8 mouse cellular contexts compared by ENCODE assay signal in genomic region chr15:97089526-97089925, GRCm38 (mm10). TPM values are rescaled to one million over a fixed set of nuclear protein-coding genes. Genes with fewer than 3 reads are reported as not detected.
A peak's percentile ranks its signal among the peaks of the same experiment; 100 is the strongest.
DNase-seq lines count a peak whose midpoint lies in the region; ATAC-seq and TF ChIP-seq lines count a peak whose summit lies in the region.

No protein-coding gene starts in this region.

- no peaks in the 10 kb centered on the region for H3K9me3 ChIP-seq in heart, embryonic 16.5 days (replicated peaks; ENCODE audit: control insufficient read depth, low read length)
- no peaks in the 10 kb centered on the region for H3K9me3 ChIP-seq in stomach, embryonic 16.5 days (replicated peaks; ENCODE audit: control insufficient read depth, low read length)

- H3K36me3 ChIP-seq in heart, embryonic 16.5 days (ENCODE audit: control insufficient read depth, insufficient read depth) = no peaks in the 10 kb centered on the region
- H3K36me3 ChIP-seq in stomach, embryonic 16.5 days (ENCODE audit: control insufficient read depth, insufficient read depth, low read length) = no peaks in the 10 kb centered on the region

- TF ChIP-seq POLR2A in lung, adult 2 months (IDR thresholded peaks at IDR 0.05; ENCODE audit: borderline replicate concordance, extremely low read depth, low read depth, low read length) = no peak

- H3K9ac ChIP-seq in heart, embryonic 16.5 days (ENCODE audit: low read length) = no peak overlapping the region
- no peak overlapping the region; the same call in 1 of the 2 replicates for H3K9ac ChIP-seq in stomach, embryonic 16.5 days (ENCODE audit: low read length)

- peaks cover 2% of the 10 kb centered on the region; the same call in 1 of the 2 replicates for H3K4me1 ChIP-seq in heart, embryonic 16.5 days (ENCODE audit: control insufficient read depth, insufficient read depth, low read length)
- no peaks in the 10 kb centered on the region for H3K4me1 ChIP-seq in lung, adult 2 months (ENCODE audit: control insufficient read depth, insufficient read depth, low read length)
- no peaks in the 10 kb centered on the region; the same call in 1 of the 2 replicates for H3K4me1 ChIP-seq in stomach, embryonic 16.5 days (ENCODE audit: control insufficient read depth, insufficient read depth, low read length)

- no peaks in the 10 kb centered on the region for H3K27me3 ChIP-seq in heart, embryonic 16.5 days (ENCODE audit: control insufficient read depth, insufficient read depth, low read length)
- no peaks in the 10 kb centered on the region for H3K27me3 ChIP-seq in stomach, embryonic 16.5 days (ENCODE audit: control insufficient read depth, insufficient read depth, low read length)

- no peak overlapping the region; the same call in 1 of the 2 replicates for H3K4me2 ChIP-seq in heart, embryonic 16.5 days (ENCODE audit: low read depth, low read length)
- H3K4me2 ChIP-seq in stomach, embryonic 16.5 days (ENCODE audit: low read depth, low read length) = no peak overlapping the region

- 21% methylated on average over 6 of the region's 6 CpGs for WGBS in heart, embryonic 16.5 days
- 24% methylated on average over 6 of the region's 6 CpGs for WGBS in lung, adult 2 months
- WGBS in stomach, embryonic 16.5 days = 15% methylated on average over 6 of the region's 6 CpGs

- TF ChIP-seq CTCF in lung, adult 2 months (IDR thresholded peaks at IDR 0.05; ENCODE audit: insufficient read depth, low read length) = no peak

- no peak overlapping the region for H3K4me3 ChIP-seq in heart, embryonic 16.5 days (ENCODE audit: low read length)
- H3K4me3 ChIP-seq in lung, adult 2 months (replicated peaks; ENCODE audit: extremely low read depth, low read depth, low read length) = no peak overlapping the region
- H3K4me3 ChIP-seq in stomach, embryonic 16.5 days (replicated peaks; ENCODE audit: low read length) = no peak overlapping the region

- no peak overlapping the region for H3K27ac ChIP-seq in heart, embryonic 16.5 days (ENCODE audit: low read length)
- no peak overlapping the region for H3K27ac ChIP-seq in stomach, embryonic 16.5 days (ENCODE audit: low read length)

- 0 out of 2 replicates have a peak, but pooled peaks have one; percentile 35 for ATAC-seq in heart, embryonic 16.5 days (replicated peaks; ENCODE audit: extremely low read depth, insufficient read depth, low FRiP score)
- peak; percentile 17; the same call in 1 of the 2 replicates for ATAC-seq in stomach, embryonic 16.5 days (ENCODE audit: insufficient read depth, low FRiP score)
- no peak for ATAC-seq in frontal cortex, adult (ENCODE audit: low TSS enrichment)

- peak; percentile 27 for DNase-seq in testis, postnatal 10 days (ENCODE audit: low spot score)
- no peak for DNase-seq in testis, postnatal 14 days (ENCODE audit: low spot score)
- peak; percentile 18 for DNase-seq in lung, adult 2 months
- no peak for DNase-seq in thymus, postnatal 25 days
- no peak for DNase-seq in frontal cortex, postnatal 14 days (ENCODE audit: low spot score in 2 of 2)

RNA-seq across cellular contexts. Expression of gene Slc38a4, which starts 33.8 kb away (rescaled TPM):
- 95.0 and 96.5 TPM in 2 replicates for polyA plus RNA-seq in heart, embryonic 16.5 days (2015; fragmentation: Nextera tagmentation; extraction: Ambion mirVana)
- 5.8 and 6.7 TPM in 2 replicates for polyA plus RNA-seq in lung, adult 2 months (2012; rRNA removed)
- 51.7 and 63.0 TPM in 2 replicates for polyA plus RNA-seq in stomach, embryonic 16.5 days (2015; fragmentation: Nextera tagmentation; extraction: Ambion mirVana)

Comparison
In these comparisons a context has a peak if more than half of its experiments do, and no peak if none do; other contexts are left out.
1. DNase-seq: peak in testis, postnatal 10 days (single experiment) and lung, adult 2 months (single experiment); none in testis, postnatal 14 days (single experiment), thymus, postnatal 25 days (single experiment) and frontal cortex, postnatal 14 days (0 of 2).